Mouse (Mus musculus) lung, adult 2 months (tissue): ENCODE measurements at regions not wholly inside any gene's neighbourhood (a gene's known extent, or its start where the extent isn't known, plus 50 kb on each side); places are given as distances from the start of the nearest gene placed in this dataset.

Source experiments
- DNase-seq: peaks from one replicate; pipeline ENCODE4 v3.0.0; 2022
- H3K4me1 ChIP-seq: fragments of 200-500 bp; 2 replicates; pipeline ENCODE4 v1.6.1; 2011; ENCODE audit warnings: low read length; ENCODE audit not compliant: control insufficient read depth, insufficient read depth
- H3K4me3 ChIP-seq: fragments of 200-500 bp; replicated peaks from 2 replicates; pipeline ENCODE3; 2011; ENCODE audit warnings: low read depth, mild to moderate bottlenecking, control low read depth, low read length; ENCODE audit errors: extremely low read depth
- CTCF ChIP-seq: fragments of 200-500 bp; IDR thresholded peaks from 2 replicates; pipeline ENCODE4 v1.5.1; 2011; ENCODE audit warnings: mild to moderate bottlenecking, low read length, control low read depth; ENCODE audit not compliant: insufficient read depth
- POLR2A ChIP-seq: fragments of 200-500 bp; IDR thresholded peaks from 2 replicates; pipeline ENCODE4 v1.6.1; 2011; ENCODE audit warnings: low read depth, mild to moderate bottlenecking, control low read depth, low read length, borderline replicate concordance; ENCODE audit errors: extremely low read depth
- WGBS: fragments of 180-500 bp; shearing (Covaris S2); methylation state at CpG from one replicate; pipeline ENCODE4 v1.1.7; 2018; 5-methylcytosine and 5-hydroxymethylcytosine counted together

DNA sequence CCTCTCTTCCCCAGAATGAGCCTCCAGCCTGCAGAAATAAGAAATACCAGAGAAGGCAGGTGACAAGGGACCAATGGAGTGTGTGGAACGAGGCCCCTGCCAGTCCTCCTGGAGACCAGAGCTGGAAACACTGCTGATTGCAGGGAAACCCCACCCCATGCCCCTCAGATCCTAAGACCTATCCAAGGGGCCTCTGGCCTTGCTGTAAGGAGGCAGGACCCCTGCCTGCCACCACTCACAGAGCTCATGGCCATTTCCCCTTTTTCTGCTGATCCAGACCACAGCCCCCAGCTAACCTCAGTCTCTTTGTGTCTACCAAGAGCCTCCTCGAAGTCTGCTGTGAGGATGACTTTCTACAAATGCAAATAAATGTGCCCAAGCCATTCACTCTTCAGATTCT, 57.9 kb upstream of the Spred2 start:
- 32% methylated on average over 2 of the region's 2 CpGs for WGBS
- DNase-seq, result no peak
- TF ChIP-seq CTCF, result no peak
- no peak for TF ChIP-seq POLR2A
- Histone ChIP-seq H3K4me1 (no peaks in the 10 kb centered on the region), H3K4me3 (no peak overlapping the region)

DNA sequence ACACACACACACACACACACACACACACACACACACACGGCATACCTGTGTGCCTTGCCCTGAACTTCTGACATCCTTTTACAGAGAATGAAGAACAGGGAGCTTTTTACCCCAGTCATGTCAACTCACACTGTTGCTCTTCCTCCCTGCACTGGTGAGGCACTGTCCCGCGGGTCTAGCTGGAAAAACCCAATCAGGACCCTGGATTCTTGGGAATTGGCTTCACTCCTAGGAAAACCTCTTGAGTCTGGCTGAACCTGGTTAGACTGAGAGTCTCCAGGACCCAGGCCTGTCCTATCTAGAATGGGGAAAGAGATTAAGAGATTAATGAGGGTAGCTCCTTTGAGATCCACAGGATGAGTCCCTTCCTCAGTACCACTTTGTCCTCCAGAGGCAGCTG, 54.5 kb upstream of the Spred2 start:
- 78% methylated on average over 3 of the region's 3 CpGs for WGBS
- TF ChIP-seq POLR2A, result no peak
- no peak for TF ChIP-seq CTCF
- DNase-seq, result no peak
- H3K4me3 ChIP-seq, result no peak overlapping the region
- H3K4me1 ChIP-seq, result no peaks in the 10 kb centered on the region

DNA sequence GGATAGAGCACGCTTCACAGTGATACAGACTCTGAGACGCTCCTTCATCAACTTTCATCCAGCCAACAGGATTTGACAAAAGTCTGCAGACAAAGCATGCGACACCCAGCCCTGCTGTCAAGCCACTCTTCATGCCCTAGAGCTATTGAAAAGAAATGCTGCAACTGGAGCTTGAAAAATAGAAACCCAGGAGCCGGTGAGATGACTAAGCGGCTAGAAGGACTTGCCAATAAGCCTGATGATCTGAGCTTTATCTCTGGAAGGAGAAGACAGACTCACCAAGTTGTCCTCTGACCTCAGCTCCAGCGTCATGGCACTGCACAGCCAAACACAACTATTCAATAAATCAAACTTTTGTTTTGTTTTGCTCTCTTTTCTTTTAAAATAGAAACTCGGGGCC, 54.0 kb upstream of the Spred2 start:
- no peak for DNase-seq
- Histone ChIP-seq H3K4me1 (no peaks in the 10 kb centered on the region), H3K4me3 (no peak overlapping the region)
- TF ChIP-seq CTCF (no peak), POLR2A (no peak)
- 69% methylated on average over 7 of the region's 7 CpGs for WGBS

DNA sequence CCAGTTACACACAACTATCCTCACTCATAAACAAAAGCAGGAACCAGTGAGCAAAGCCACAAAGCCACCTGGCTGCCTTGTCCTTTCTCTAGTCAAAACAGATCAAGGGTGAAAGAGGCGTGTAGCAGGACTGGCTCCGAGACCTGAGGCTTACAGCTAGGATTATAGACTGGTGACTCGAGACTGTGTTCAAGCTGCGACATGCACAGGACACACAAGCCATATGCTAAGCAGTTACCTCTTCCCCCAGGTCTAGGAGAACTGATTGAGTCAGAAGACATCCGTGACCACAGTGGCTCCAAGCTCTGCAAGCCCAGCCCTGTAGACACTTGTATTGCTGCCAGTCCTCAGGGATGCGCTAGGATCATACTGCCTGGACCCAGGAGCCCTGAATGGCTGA, 50.4 kb upstream of the Spred2 start:
- WGBS, result 90% methylated on average over 6 of the region's 6 CpGs
- no peak overlapping the region for H3K4me3 ChIP-seq
- no peak for DNase-seq
- H3K4me1 ChIP-seq, result no peaks in the 10 kb centered on the region
- no peak for TF ChIP-seq CTCF
- TF ChIP-seq POLR2A, result no peak
